Mouse (Mus musculus) kidney, embryonic 16.5 days (tissue): ENCODE measurements around the gene Scg5. TPM values are rescaled to one million over a fixed set of nuclear protein-coding genes. Genes with fewer than 3 reads are reported as not detected.

Source experiments
- ATAC-seq: fragments of 200-750 bp; cut with Nextera tagmentation; 2 replicates; pipeline ENCODE4 v1.8.0; 2017; ENCODE audit warnings: moderate TSS enrichment; ENCODE audit not compliant: low FRiP score, low TSS enrichment
- H3K27ac ChIP-seq: fragments of 300-500 bp; sonication (generic); 2 replicates; pipeline ENCODE4 v1.5.1; 2014; ENCODE audit warnings: low read length
- H3K27me3 ChIP-seq: fragments of 300-500 bp; sonication (generic); 2 replicates; pipeline ENCODE4 v1.6.1; 2014; ENCODE audit warnings: low read length, control low read depth, mixed read lengths; ENCODE audit not compliant: insufficient read depth
- H3K36me3 ChIP-seq: fragments of 300-500 bp; sonication (generic); 2 replicates; pipeline ENCODE4 v1.6.1; 2014; ENCODE audit warnings: low read length, control low read depth, mixed read lengths; ENCODE audit not compliant: insufficient read depth
- H3K4me1 ChIP-seq: fragments of 300-500 bp; sonication (generic); 2 replicates; pipeline ENCODE4 v1.6.1; 2014; ENCODE audit warnings: low read length, control low read depth, mixed read lengths; ENCODE audit not compliant: insufficient read depth
- H3K4me2 ChIP-seq: fragments of 300-500 bp; sonication (generic); replicated peaks from 2 replicates; pipeline ENCODE4 v1.6.1; 2014; ENCODE audit warnings: low read depth, low read length
- H3K4me3 ChIP-seq: fragments of 300-500 bp; sonication (generic); 2 replicates; pipeline ENCODE4 v1.5.1; 2014; ENCODE audit warnings: mild to moderate bottlenecking, low read length
- H3K9ac ChIP-seq: fragments of 300-500 bp; sonication (generic); replicated peaks from 2 replicates; pipeline ENCODE4 v1.6.1; 2014; ENCODE audit warnings: low read length
- H3K9me3 ChIP-seq: fragments of 300-500 bp; sonication (generic); 2 replicates; pipeline ENCODE4 v1.6.1; 2016; ENCODE audit warnings: low read length, control low read depth
- WGBS: fragments of 180-500 bp; shearing (Covaris S2); extraction: QIAGEN DNeasy Blood & Tissue Kit; methylation state at CpG from one replicate; pipeline ENCODE4 v1.1.7; 2014; 5-methylcytosine and 5-hydroxymethylcytosine counted together
- polyA plus RNA-seq: library from polyadenylated mRNA; unstranded; fragments of >200 nt; fragmentation: Nextera tagmentation; extraction: Ambion mirVana; gene quantifications from 2 replicates; pipeline ENCODE4 v1.2.1, GENCODE M21; 2015

Gene Scg5
- polyA plus RNA-seq, 1 experiment from 2014 or later = 6.8 TPM

GRCm38 (mm10) chr2:113784851-113785250 is 44.1 kb downstream of the Scg5 start:
- Histone ChIP-seq H3K36me3 (no peaks in the 10 kb centered on the region), H3K9ac (no peak overlapping the region), H3K27ac (no peak overlapping the region), H3K27me3 (no peaks in the 10 kb centered on the region), H3K4me3 (no peak overlapping the region), H3K4me1 (no peaks in the 10 kb centered on the region), H3K4me2 (no peak overlapping the region), H3K9me3 (no peaks in the 10 kb centered on the region)
- WGBS = 14% methylated on average over 3 of the region's 3 CpGs
- no peak for ATAC-seq

GRCm38 (mm10) chr2:113781521-113781920 is 47.4 kb downstream of the Scg5 start:
- H3K9ac ChIP-seq = no peak overlapping the region
- H3K36me3 ChIP-seq = no peaks in the 10 kb centered on the region
- no peak overlapping the region for H3K27ac ChIP-seq
- H3K9me3 ChIP-seq = no peaks in the 10 kb centered on the region
- H3K27me3 ChIP-seq = no peaks in the 10 kb centered on the region
- no peak overlapping the region for H3K4me2 ChIP-seq
- no peaks in the 10 kb centered on the region for H3K4me1 ChIP-seq
- 78% methylated on average over 4 of the region's 4 CpGs for WGBS
- H3K4me3 ChIP-seq = no peak overlapping the region
- ATAC-seq = no peak

DNA sequence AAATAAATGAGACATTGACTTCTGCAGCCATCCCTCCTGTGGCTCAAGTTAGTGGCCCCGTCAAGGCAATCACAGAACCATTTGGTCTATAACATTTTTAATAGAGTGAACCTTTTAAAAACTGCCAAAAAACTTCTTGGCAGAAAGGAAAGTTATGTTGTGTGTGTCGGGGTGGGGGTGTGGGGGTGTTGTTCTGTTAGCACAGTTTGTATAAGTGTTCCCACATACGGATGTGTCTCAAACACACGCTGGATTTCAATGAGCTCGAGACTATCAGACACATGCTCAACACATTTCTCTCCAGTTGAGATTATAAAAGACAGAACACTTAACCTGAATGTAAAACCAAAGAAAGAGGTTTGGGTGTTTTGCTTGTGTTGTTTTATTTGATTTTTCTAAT is 47.8 kb downstream of the Scg5 start:
- Histone ChIP-seq H3K4me3 (no peak overlapping the region), H3K4me2 (no peak overlapping the region), H3K4me1 (no peaks in the 10 kb centered on the region), H3K9me3 (no peaks in the 10 kb centered on the region), H3K9ac (no peak overlapping the region), H3K27ac (no peak overlapping the region), H3K27me3 (no peaks in the 10 kb centered on the region), H3K36me3 (no peaks in the 10 kb centered on the region)
- WGBS = 82% methylated on average over 5 of the region's 5 CpGs
- no peak for ATAC-seq

DNA sequence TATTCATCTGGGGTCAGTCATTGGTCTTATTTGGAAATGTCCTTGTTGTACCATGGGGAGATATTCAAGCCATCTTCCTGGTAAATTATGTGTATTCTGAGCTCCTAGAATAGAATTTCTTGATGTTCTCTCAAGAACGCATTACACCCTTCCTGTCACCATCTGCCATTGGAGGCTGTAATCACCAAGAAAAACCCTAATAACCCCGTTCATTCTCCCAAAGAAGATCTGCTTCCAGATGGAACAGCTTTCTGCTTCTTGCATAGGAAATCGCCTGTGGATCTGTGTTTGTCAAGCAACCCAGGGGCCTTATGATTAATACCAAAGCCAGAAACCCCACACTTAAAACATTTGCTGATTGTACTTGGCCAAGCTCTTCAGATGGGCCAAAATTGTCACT is 49.6 kb downstream of the Scg5 start:
- Histone ChIP-seq H3K9me3 (no peaks in the 10 kb centered on the region), H3K9ac (no peak overlapping the region), H3K4me3 (no peak overlapping the region), H3K36me3 (no peaks in the 10 kb centered on the region), H3K4me2 (no peak overlapping the region), H3K27me3 (no peaks in the 10 kb centered on the region), H3K27ac (no peak overlapping the region), H3K4me1 (no peaks in the 10 kb centered on the region)
- WGBS = 84% methylated on average over 3 of the region's 3 CpGs
- no peak for ATAC-seq

DNA sequence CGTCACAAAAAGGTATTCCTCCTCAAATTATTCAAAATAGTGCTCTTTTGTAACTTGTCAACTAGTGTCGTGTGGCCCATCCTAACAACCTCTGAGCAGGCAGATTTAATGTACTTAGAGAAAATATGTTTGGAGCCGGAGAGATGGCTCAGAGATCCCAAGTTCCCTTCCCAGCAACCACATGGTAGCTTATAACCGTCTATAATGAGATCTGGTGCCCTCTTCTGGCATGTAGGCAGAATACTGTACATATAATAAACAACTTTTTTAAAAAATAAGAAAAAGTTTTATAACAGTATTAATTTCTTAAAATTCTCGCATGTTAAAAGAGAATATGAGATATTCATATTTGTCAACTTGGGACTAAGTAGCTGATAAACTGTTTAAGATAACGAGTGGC is 50.9 kb downstream of the Scg5 start:
- H3K9me3 ChIP-seq = no peaks in the 10 kb centered on the region
- no peak overlapping the region for H3K4me3 ChIP-seq
- no peaks in the 10 kb centered on the region for H3K27me3 ChIP-seq
- H3K27ac ChIP-seq = no peak overlapping the region
- no peak for ATAC-seq
- H3K4me2 ChIP-seq = no peak overlapping the region
- H3K36me3 ChIP-seq = no peaks in the 10 kb centered on the region
- no peaks in the 10 kb centered on the region for H3K4me1 ChIP-seq
- no peak overlapping the region for H3K9ac ChIP-seq
- WGBS = 75% methylated on average over 6 of the region's 6 CpGs

- Histone ChIP-seq H3K36me3 (no peaks in the 10 kb centered on the region), H3K4me3 (no peak overlapping the region), H3K27me3 (no peaks in the 10 kb centered on the region), H3K4me1 (no peaks in the 10 kb centered on the region), H3K27ac (no peak overlapping the region), H3K4me2 (no peak overlapping the region), H3K9me3 (no peaks in the 10 kb centered on the region), H3K9ac (no peak overlapping the region)
- ATAC-seq = no peak
- WGBS = 88% methylated on average over 3 of the region's 3 CpGs
These were observed 52.6 kb downstream of the Scg5 start for GRCm38 (mm10) chr2:113776297-113776696.

- Histone ChIP-seq H3K27me3 (no peaks in the 10 kb centered on the region), H3K27ac (no peak overlapping the region), H3K36me3 (no peaks in the 10 kb centered on the region), H3K4me3 (no peak overlapping the region), H3K9me3 (no peaks in the 10 kb centered on the region), H3K4me2 (no peak overlapping the region), H3K9ac (no peak overlapping the region), H3K4me1 (no peaks in the 10 kb centered on the region)
- no peak; the same call in 1 of the 2 replicates for ATAC-seq
- 74% methylated on average over 6 of the region's 6 CpGs for WGBS
These were observed 54.6 kb downstream of the Scg5 start for GRCm38 (mm10) chr2:113774150-113774805.

DNA sequence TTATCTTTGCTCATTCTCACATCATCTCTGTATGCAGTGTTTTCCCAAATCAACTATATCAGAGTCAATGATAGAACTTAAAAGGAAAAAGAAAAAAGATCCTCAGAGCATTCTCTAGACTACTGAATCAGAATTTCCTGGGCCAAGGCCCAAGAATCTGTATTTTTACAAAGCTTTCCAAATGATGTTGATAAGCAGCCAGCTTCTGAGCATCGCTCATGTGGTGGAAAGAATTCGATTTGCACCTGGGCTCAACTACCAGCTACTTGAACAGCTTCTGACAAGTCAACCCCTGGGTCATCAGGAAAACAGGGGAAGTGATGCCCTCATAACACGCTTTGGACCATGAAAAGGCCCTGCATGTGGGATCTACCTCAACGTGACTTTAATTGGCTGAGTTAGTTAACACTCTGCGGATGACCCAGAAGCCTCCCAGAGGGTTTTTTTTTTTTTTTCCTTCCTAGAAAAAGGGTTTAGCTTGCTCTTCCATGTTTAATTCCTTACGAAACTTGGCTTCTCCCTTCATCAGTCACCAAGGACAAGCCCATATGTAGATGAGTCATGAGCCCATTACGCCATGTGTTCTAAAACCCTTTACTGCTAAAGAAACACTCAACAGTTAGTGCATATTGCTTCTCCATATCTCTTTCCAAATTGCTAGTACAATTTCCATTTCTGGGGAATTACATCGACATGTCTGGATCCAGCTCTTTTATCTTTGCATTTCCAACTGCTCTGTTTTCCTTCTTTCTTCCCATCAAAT is 60.2 kb downstream of the Scg5 start:
- no peaks in the 10 kb centered on the region for H3K4me1 ChIP-seq
- no peak overlapping the region for H3K4me3 ChIP-seq
- H3K36me3 ChIP-seq = no peaks in the 10 kb centered on the region
- no peak overlapping the region for H3K27ac ChIP-seq
- ATAC-seq = no peak
- no peaks in the 10 kb centered on the region for H3K9me3 ChIP-seq
- no peak overlapping the region for H3K9ac ChIP-seq
- H3K4me2 ChIP-seq = no peak overlapping the region
- no peaks in the 10 kb centered on the region for H3K27me3 ChIP-seq
- 87% methylated on average over 8 of the region's 8 CpGs for WGBS

DNA sequence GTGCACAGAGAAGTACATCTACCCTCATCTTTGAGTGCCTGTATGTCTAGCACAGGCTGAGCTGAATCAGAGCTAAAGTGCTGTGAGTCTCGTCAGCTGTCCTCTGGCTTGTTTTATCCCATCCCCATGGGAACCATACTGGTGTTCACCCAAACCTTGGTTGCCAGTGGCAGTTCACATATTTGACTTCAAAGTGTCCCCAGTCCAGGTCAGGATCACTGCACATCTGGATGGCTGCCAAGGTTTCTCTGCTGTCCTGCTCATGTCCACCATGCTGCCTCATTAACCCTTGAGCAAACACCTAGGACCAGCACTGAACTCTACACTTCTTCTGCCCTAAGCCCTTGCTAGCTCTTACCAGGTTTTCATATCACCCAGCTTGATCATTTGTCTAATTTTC is 63.0 kb downstream of the Scg5 start:
- 26% methylated on average over 1 of the region's 1 CpGs for WGBS

DNA sequence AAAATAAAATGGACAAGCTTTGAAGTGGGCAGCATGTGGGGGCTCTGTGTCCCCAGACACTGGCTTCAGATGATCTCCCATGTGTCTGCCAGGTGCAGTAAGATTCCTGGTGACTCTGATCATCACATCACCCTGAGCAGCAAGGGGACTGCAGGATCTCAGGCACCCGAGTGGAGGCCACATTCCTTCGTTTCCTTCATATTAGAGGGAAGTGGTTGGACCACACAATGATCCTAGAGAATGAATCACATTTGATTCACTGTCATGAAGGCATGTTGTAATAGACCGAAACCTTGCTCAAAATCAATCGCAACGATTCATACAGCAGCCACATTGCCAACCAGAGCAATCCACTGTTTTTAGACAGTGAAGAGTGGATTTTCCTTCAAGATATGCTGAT is 64.0 kb downstream of the Scg5 start:
- peaks cover 11% of the 10 kb centered on the region for H3K27me3 ChIP-seq
- H3K4me1 ChIP-seq = no peaks in the 10 kb centered on the region
- H3K36me3 ChIP-seq = no peaks in the 10 kb centered on the region
- no peak for ATAC-seq
- H3K9ac ChIP-seq = no peak overlapping the region
- no peaks in the 10 kb centered on the region for H3K9me3 ChIP-seq
- no peak overlapping the region for H3K27ac ChIP-seq
- H3K4me2 ChIP-seq = no peak overlapping the region
- H3K4me3 ChIP-seq = no peak overlapping the region
- WGBS = 84% methylated on average over 5 of the region's 5 CpGs

More for the DNA sequence above, 63.0 kb downstream of the Scg5 start:
- Histone ChIP-seq H3K4me2 (no peak overlapping the region), H3K27me3 (peaks cover 3% of the 10 kb centered on the region; the same call in 1 of the 2 replicates), H3K36me3 (no peaks in the 10 kb centered on the region), H3K4me1 (no peaks in the 10 kb centered on the region), H3K9me3 (no peaks in the 10 kb centered on the region), H3K27ac (no peak overlapping the region), H3K9ac (no peak overlapping the region), H3K4me3 (no peak overlapping the region)
- 0 out of 2 replicates have a peak, but pooled peaks have one; percentile 31 for ATAC-seq
